Mouse (Mus musculus) MEL (cell line): ENCODE data around the gene Fbxw7. TPM values are rescaled to one million over a fixed set of nuclear protein-coding genes. Genes with fewer than 3 reads are reported as not detected.

Experiments used
- DNase-seq: peaks from one replicate; pipeline ENCODE4 v3.0.0; 2011; ENCODE audit warnings: low read depth, low spot score
- H3K27ac ChIP-seq: 2 replicates; pipeline ENCODE4 v1.5.1; 2012; ENCODE audit warnings: low read depth, mild to moderate bottlenecking, control low read depth, low read length, moderate library complexity; ENCODE audit not compliant: control insufficient read depth
- H3K27me3 ChIP-seq, 2 experiments: fragments of 150-350 bp in 1 of 2; sonication (generic) in 1 of 2; 2 replicates each; pipeline ENCODE4 v1.6.1; 2012; ENCODE audit warnings: low read length in 2 of 2, mild to moderate bottlenecking in 2 of 2, improper control_type of control experiment in 1 of 2, moderate library complexity in 1 of 2; ENCODE audit not compliant: insufficient read depth in 2 of 2, control insufficient read depth in 1 of 2
- H3K36me3 ChIP-seq, 2 experiments: 2 replicates each; pipeline ENCODE4 v1.6.1; 2012 to 2014; ENCODE audit warnings: low read length in 2 of 2, improper control_type of control experiment in 1 of 2, inconsistent platforms in 1 of 2, mild to moderate bottlenecking in 1 of 2; ENCODE audit not compliant: insufficient read depth in 2 of 2, control insufficient read depth in 1 of 2
- H3K4me1 ChIP-seq, 2 experiments: fragments of 150-350 bp in 1 of 2; sonication (generic) in 1 of 2; 2 replicates each; pipeline ENCODE4 v1.6.1; 2012; ENCODE audit warnings: low read length in 2 of 2, improper control_type of control experiment in 1 of 2, mild to moderate bottlenecking in 1 of 2; ENCODE audit not compliant: insufficient read depth in 2 of 2, control insufficient read depth in 1 of 2
- H3K4me3 ChIP-seq, 2 experiments: fragments of 150-350 bp in 1 of 2; sonication (generic) in 1 of 2; 2 replicates each; pipeline ENCODE4 v1.5.1; 2012; ENCODE audit warnings: low read depth in 2 of 2, low read length in 2 of 2, mild to moderate bottlenecking in 2 of 2, moderate library complexity in 2 of 2, control low read depth in 1 of 2, improper control_type of control experiment in 1 of 2; ENCODE audit not compliant: control insufficient read depth in 1 of 2, insufficient read depth in 1 of 2
- H3K79me2 ChIP-seq: 2 replicates; pipeline ENCODE4 v1.6.1; 2012; ENCODE audit warnings: mild to moderate bottlenecking, low read length, moderate library complexity; ENCODE audit not compliant: control insufficient read depth, poor library complexity, insufficient read depth
- H3K9ac ChIP-seq: 2 replicates; pipeline ENCODE4 v1.6.1; 2012; ENCODE audit warnings: low read depth, mild to moderate bottlenecking, control low read depth, low read length, moderate library complexity; ENCODE audit not compliant: control insufficient read depth, poor library complexity, severe bottlenecking
- H3K9me3 ChIP-seq: fragments of 150-350 bp; sonication (generic); replicated peaks from 2 replicates; pipeline ENCODE4 v1.6.1; 2012; ENCODE audit warnings: mild to moderate bottlenecking, low read length, improper control_type of control experiment, moderate library complexity; ENCODE audit not compliant: insufficient read depth
- CHD2 ChIP-seq: IDR thresholded peaks from 2 replicates; pipeline ENCODE4 v1.6.1; 2011; ENCODE audit warnings: low read length, improper control_type of control experiment
- E2F4 ChIP-seq: IDR thresholded peaks from 2 replicates; pipeline ENCODE4 v1.6.1; 2011; ENCODE audit warnings: low read depth, low read length, improper control_type of control experiment, borderline replicate concordance
- ETS1 ChIP-seq: IDR thresholded peaks from 2 replicates; pipeline ENCODE4 v1.6.1; 2012; ENCODE audit warnings: low read depth, mild to moderate bottlenecking, inconsistent platforms, low read length, improper control_type of control experiment, moderate library complexity
- GATA1 ChIP-seq: IDR thresholded peaks from 2 replicates; pipeline ENCODE4 v1.6.1; 2011; ENCODE audit warnings: low read depth, low read length, improper control_type of control experiment
- HCFC1 ChIP-seq: IDR thresholded peaks from 2 replicates; pipeline ENCODE4 v1.6.1; 2012; ENCODE audit warnings: low read depth, mild to moderate bottlenecking, inconsistent platforms, low read length, improper control_type of control experiment, moderate library complexity
- JUND ChIP-seq: IDR thresholded peaks from 2 replicates; pipeline ENCODE4 v1.6.1; 2011; ENCODE audit warnings: low read depth, mild to moderate bottlenecking, improper control_type of control experiment, low read length
- MAZ ChIP-seq: IDR thresholded peaks from 2 replicates; pipeline ENCODE4 v1.6.1; 2012; ENCODE audit warnings: low read depth, mild to moderate bottlenecking, inconsistent platforms, low read length, improper control_type of control experiment
- MEF2A ChIP-seq: IDR thresholded peaks from 2 replicates; pipeline ENCODE4 v1.6.1; 2014; ENCODE audit warnings: low read depth, mild to moderate bottlenecking, inconsistent platforms, low read length, improper control_type of control experiment; ENCODE audit not compliant: poor library complexity, insufficient replicate concordance, severe bottlenecking; ENCODE audit errors: extremely low read depth
- MXI1 ChIP-seq: IDR thresholded peaks from 2 replicates; pipeline ENCODE4 v1.6.1; 2011; ENCODE audit warnings: mild to moderate bottlenecking, low read depth, low read length, improper control_type of control experiment
- MYC ChIP-seq: IDR thresholded peaks from 2 replicates; pipeline ENCODE4 v1.6.1; 2011; ENCODE audit warnings: low read depth, mild to moderate bottlenecking, low read length, improper control_type of control experiment, moderate library complexity
- POLR2AphosphoS5 ChIP-seq: IDR thresholded peaks from 2 replicates; pipeline ENCODE4 v1.6.1; 2012; ENCODE audit warnings: low read depth, borderline replicate concordance, mild to moderate bottlenecking, inconsistent platforms, low read length, moderate library complexity, mixed read lengths
- RAD21 ChIP-seq: IDR thresholded peaks from 2 replicates; pipeline ENCODE4 v1.6.1; 2011; ENCODE audit warnings: mild to moderate bottlenecking, low read depth, low read length, improper control_type of control experiment
- RCOR1 ChIP-seq: IDR thresholded peaks from 2 replicates; pipeline ENCODE4 v1.6.1; 2012; ENCODE audit warnings: low read depth, mild to moderate bottlenecking, inconsistent platforms, low read length, improper control_type of control experiment
- SIN3A ChIP-seq: IDR thresholded peaks from 2 replicates; pipeline ENCODE4 v1.6.1; 2012; ENCODE audit warnings: low read length, improper control_type of control experiment, inconsistent platforms
- TAL1 ChIP-seq: IDR thresholded peaks from 2 replicates; pipeline ENCODE4 v1.6.1; 2012; ENCODE audit warnings: mild to moderate bottlenecking, inconsistent platforms, low read length, moderate library complexity, mixed read lengths
- USF1 ChIP-seq: IDR thresholded peaks from 2 replicates; pipeline ENCODE4 v1.6.1; 2014; ENCODE audit warnings: low read depth, mild to moderate bottlenecking, inconsistent platforms, low read length, improper control_type of control experiment, moderate library complexity
- USF2 ChIP-seq, 2 experiments: IDR thresholded peaks; 2 replicates each; pipeline ENCODE4 v1.6.1; 2011 to 2012; ENCODE audit warnings: improper control_type of control experiment in 2 of 2, low read length in 2 of 2, borderline replicate concordance in 1 of 2, inconsistent platforms in 1 of 2, low read depth in 1 of 2, mild to moderate bottlenecking in 1 of 2; ENCODE audit not compliant: insufficient read depth in 1 of 2
- ZMIZ1 ChIP-seq: IDR thresholded peaks from 2 replicates; pipeline ENCODE4 v1.6.1; 2012; ENCODE audit warnings: low read depth, mild to moderate bottlenecking, inconsistent platforms, low read length, improper control_type of control experiment, moderate library complexity
- ZNF384 ChIP-seq: IDR thresholded peaks from 2 replicates; pipeline ENCODE4 v1.6.1; 2012; ENCODE audit warnings: low read depth, mild to moderate bottlenecking, inconsistent platforms, low read length, improper control_type of control experiment
- polyA plus RNA-seq, 2 experiments: library from polyadenylated mRNA; stranded (reverse) in 1 of 2; unstranded in 1 of 2; fragments of >175 nt in 1 of 2; fragments of >200 nt in 1 of 2; gene quantifications; 2 replicates each; pipeline versions ENCODE4 v1.2.1 to v1.2.4; 2012; ENCODE audit warnings: low replicate concordance in 2 of 2, low read depth in 1 of 2; ENCODE audit not compliant: insufficient read length in 2 of 2, insufficient read depth in 1 of 2, missing spikeins in 1 of 2
- total RNA-seq: library from RNA; depleted of rRNA; stranded (reverse); fragments of 300-350 nt; gene quantifications from 2 replicates; pipeline ENCODE4 v1.2.3, GENCODE M21; 2012

Fbxw7 gene
- total and polyA plus RNA-seq, 3 experiments: 11.8 to 14.5 TPM; not detected in 1

DNA sequence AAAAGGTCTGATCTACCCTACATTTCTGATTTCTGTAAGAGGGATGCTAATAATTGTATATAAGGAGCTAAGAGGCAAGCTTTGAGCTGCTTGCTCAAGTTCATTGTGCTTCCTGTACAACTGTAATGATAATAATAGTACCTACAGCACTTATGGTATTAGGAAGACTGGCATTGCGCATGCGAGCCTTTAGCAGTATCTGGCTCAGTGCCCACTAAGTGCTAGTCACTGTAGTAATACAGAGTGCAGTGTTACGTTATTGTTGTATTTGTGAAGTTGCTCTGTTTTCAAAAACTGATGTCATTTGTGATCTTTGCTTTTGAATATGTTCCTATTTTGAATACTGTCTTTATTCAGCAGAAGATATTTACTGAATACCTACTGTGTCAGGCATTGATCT, 11.3 kb downstream of the Fbxw7 start:
- H3K36me3 ChIP-seq: peaks cover 2 to 52% of the 10 kb centered on the region in 2 experiments; a peak in 3 of 4 replicates
- TF ChIP-seq MXI1: no peak
- TF ChIP-seq RCOR1: peak; percentile 8; the same call in 1 of the 2 replicates
- TF ChIP-seq HCFC1: no peak
- H3K79me2 ChIP-seq: peaks cover 36% of the 10 kb centered on the region
- H3K27me3 ChIP-seq: no peaks in the 10 kb centered on the region
- no peak overlapping the region for H3K4me3 ChIP-seq
- H3K27ac ChIP-seq: no peak overlapping the region
- peak; percentile 65 for DNase-seq
- no peak overlapping the region for H3K9ac ChIP-seq
- H3K4me1 ChIP-seq: peaks cover 13 to 33% of the 10 kb centered on the region in 2 experiments
- H3K9me3 ChIP-seq: no peaks in the 10 kb centered on the region

GRCm38 (mm10) chr3:84826938-84827337, 11.9 kb downstream of the Fbxw7 start:
- Histone ChIP-seq H3K36me3 (peaks cover 2 to 53% of the 10 kb centered on the region in 2 experiments; a peak in 3 of 4 replicates), H3K27me3 (no peaks in the 10 kb centered on the region)
- DNase-seq: no peak

DNA sequence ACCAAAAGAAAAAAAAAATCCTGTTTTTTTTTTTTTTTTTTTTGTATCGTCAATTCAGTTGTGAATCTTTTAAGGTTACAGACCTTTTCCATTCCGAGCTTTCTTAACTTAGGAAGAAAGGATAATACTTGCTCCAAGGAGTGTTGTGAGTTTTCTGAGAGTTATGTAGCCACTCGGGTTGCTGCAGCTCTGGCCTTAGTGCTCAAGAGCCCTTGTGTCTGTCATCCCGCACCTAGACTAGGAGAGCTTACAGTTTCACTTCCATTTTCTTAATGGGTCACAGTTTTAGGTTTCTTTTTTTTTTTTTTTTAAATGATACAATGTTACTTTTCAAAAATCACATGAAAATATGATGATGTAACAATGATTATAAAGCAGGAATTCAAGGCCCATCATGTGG, 12.5 kb downstream of the Fbxw7 start:
- no peak for DNase-seq
- Histone ChIP-seq H3K27me3 (no peaks in the 10 kb centered on the region), H3K4me1 (peaks cover 13 to 33% of the 10 kb centered on the region in 2 experiments), H3K79me2 (peaks cover 37% of the 10 kb centered on the region), H3K4me3 (no peak overlapping the region), H3K27ac (no peak overlapping the region), H3K36me3 (peaks cover 2 to 53% of the 10 kb centered on the region in 2 experiments; a peak in 3 of 4 replicates), H3K9ac (no peak overlapping the region), H3K9me3 (no peaks in the 10 kb centered on the region)
- TF ChIP-seq RCOR1 (no peak), ZNF384 (peak; percentile 59; the same call in 1 of the 2 replicates)

More at GRCm38 (mm10) chr3:84826938-84827337, 11.9 kb downstream of the Fbxw7 start:
- no peak overlapping the region for H3K27ac ChIP-seq
- H3K4me3 ChIP-seq: no peak overlapping the region
- TF ChIP-seq MYC: no peak
- TF ChIP-seq SIN3A: no peak
- no peak for TF ChIP-seq TAL1
- TF ChIP-seq MEF2A: no peak
- TF ChIP-seq MXI1: no peak
- TF ChIP-seq GATA1: no peak
- TF ChIP-seq USF2 (IDR thresholded peaks at IDR 0.05; ENCODE audit: borderline replicate concordance in 1 of 2, insufficient read depth in 1 of 2, low read depth in 1 of 2, low read length in 2 of 2): no peak
- no peak for TF ChIP-seq ZMIZ1
- TF ChIP-seq MAZ: no peak
- TF ChIP-seq E2F4: no peak
- no peak for TF ChIP-seq JUND
- TF ChIP-seq ZNF384: no peak; the same call in 1 of the 2 replicates
- TF ChIP-seq POLR2AphosphoS5: no peak
- no peak for TF ChIP-seq USF1
- TF ChIP-seq RAD21: no peak
- no peak for TF ChIP-seq ETS1
- no peak for TF ChIP-seq CHD2
- H3K9ac ChIP-seq: no peak overlapping the region
- H3K9me3 ChIP-seq: no peaks in the 10 kb centered on the region
- H3K4me1 ChIP-seq: peaks cover 13 to 33% of the 10 kb centered on the region in 2 experiments
- H3K79me2 ChIP-seq: peaks cover 36% of the 10 kb centered on the region
